Mouse (Mus musculus): ENCODE results near the gene Cdc42bpg. TPM values are rescaled to one million over a fixed set of nuclear protein-coding genes. Genes with fewer than 3 reads are reported as not detected.

Gene Cdc42bpg
- total and polyA plus RNA-seq, 2 experiments: 3.1 to 7.3 TPM

GRCm38 (mm10) chr19:6352107-6352505 is 45.9 kb downstream of the Cdc42bpg start:
- no peak for DNase-seq (ENCODE audit: extremely low read depth, low read depth, low spot score)
- Histone ChIP-seq H3K9ac (ENCODE audit: low read depth, low read length) (no peak overlapping the region), H3K36me3 (ENCODE audit: control insufficient read depth, insufficient read depth, low read length) (no peaks in the 10 kb centered on the region), H3K27me3 (ENCODE audit: control insufficient read depth, insufficient read depth, low read length) (no peaks in the 10 kb centered on the region), H3K79me2 (ENCODE audit: control insufficient read depth, insufficient read depth, low read length) (no peaks in the 10 kb centered on the region), H3K4me3 (ENCODE audit: insufficient read depth, low read depth, low read length) (no peak overlapping the region), H3K27ac (replicated peaks; ENCODE audit: insufficient read depth, low read depth, low read length) (no peak overlapping the region), H3K4me1 (ENCODE audit: control insufficient read depth, insufficient read depth, low read length) (no peaks in the 10 kb centered on the region)
- 88% methylated on average over 2 of the region's 2 CpGs for WGBS
- TF ChIP-seq CTCF (IDR thresholded peaks at IDR 0.05; ENCODE audit: low read depth, low read length): no peak
- no peak for TF ChIP-seq POLR2A (IDR thresholded peaks at IDR 0.05; ENCODE audit: extremely low read depth, insufficient read depth, low read length)

- Histone ChIP-seq H3K27ac (replicated peaks; ENCODE audit: insufficient read depth, low read depth, low read length) (no peak overlapping the region), H3K36me3 (ENCODE audit: control insufficient read depth, insufficient read depth, low read length) (no peaks in the 10 kb centered on the region), H3K9ac (ENCODE audit: low read depth, low read length) (no peak overlapping the region), H3K79me2 (ENCODE audit: control insufficient read depth, insufficient read depth, low read length) (no peaks in the 10 kb centered on the region), H3K4me3 (ENCODE audit: insufficient read depth, low read depth, low read length) (no peak overlapping the region), H3K27me3 (ENCODE audit: control insufficient read depth, insufficient read depth, low read length) (no peaks in the 10 kb centered on the region), H3K4me1 (ENCODE audit: control insufficient read depth, insufficient read depth, low read length) (no peaks in the 10 kb centered on the region)
- DNase-seq (ENCODE audit: extremely low read depth, low read depth, low spot score): no peak
- TF ChIP-seq CTCF (IDR thresholded peaks at IDR 0.05; ENCODE audit: low read depth, low read length) (no peak), POLR2A (IDR thresholded peaks at IDR 0.05; ENCODE audit: extremely low read depth, insufficient read depth, low read length) (no peak)
- WGBS: 91% methylated on average over 7 of the region's 7 CpGs
Observed at GRCm38 (mm10) chr19:6354030-6354429, 47.8 kb downstream of the Cdc42bpg start.

GRCm38 (mm10) chr19:6361291-6361690 is 55.0 kb downstream of the Cdc42bpg start:
- Histone ChIP-seq H3K79me2 (ENCODE audit: control insufficient read depth, insufficient read depth, low read length) (peaks cover 7% of the 10 kb centered on the region; the same call in 1 of the 2 replicates), H3K4me1 (ENCODE audit: control insufficient read depth, insufficient read depth, low read length) (peaks cover 6% of the 10 kb centered on the region; the same call in 1 of the 2 replicates), H3K27me3 (ENCODE audit: control insufficient read depth, insufficient read depth, low read length) (no peaks in the 10 kb centered on the region), H3K9ac (ENCODE audit: low read depth, low read length) (no peak overlapping the region), H3K36me3 (ENCODE audit: control insufficient read depth, insufficient read depth, low read length) (peaks cover 11% of the 10 kb centered on the region), H3K4me3 (ENCODE audit: insufficient read depth, low read depth, low read length) (no peak overlapping the region), H3K27ac (replicated peaks; ENCODE audit: insufficient read depth, low read depth, low read length) (no peak overlapping the region)
- TF ChIP-seq POLR2A (IDR thresholded peaks at IDR 0.05; ENCODE audit: extremely low read depth, insufficient read depth, low read length) (no peak), CTCF (IDR thresholded peaks at IDR 0.05; ENCODE audit: low read depth, low read length) (no peak)
- 91% methylated on average over 3 of the region's 3 CpGs for WGBS
- DNase-seq (ENCODE audit: extremely low read depth, low read depth, low spot score): no peak

- Histone ChIP-seq H3K27me3 (ENCODE audit: control insufficient read depth, insufficient read depth, low read length) (no peaks in the 10 kb centered on the region), H3K4me1 (ENCODE audit: control insufficient read depth, insufficient read depth, low read length) (peaks cover 9% of the 10 kb centered on the region; the same call in 1 of the 2 replicates), H3K9ac (ENCODE audit: low read depth, low read length) (peak overlapping the region; percentile 63), H3K79me2 (ENCODE audit: control insufficient read depth, insufficient read depth, low read length) (peaks cover 7% of the 10 kb centered on the region; the same call in 1 of the 2 replicates), H3K36me3 (ENCODE audit: control insufficient read depth, insufficient read depth, low read length) (peaks cover 27% of the 10 kb centered on the region), H3K27ac (replicated peaks; ENCODE audit: insufficient read depth, low read depth, low read length) (peak overlapping the region; percentile 82), H3K4me3 (ENCODE audit: insufficient read depth, low read depth, low read length) (peak overlapping the region; percentile 55)
- WGBS: under 1% methylated on average over 11 of the region's 11 CpGs
- TF ChIP-seq POLR2A (IDR thresholded peaks at IDR 0.05; ENCODE audit: extremely low read depth, insufficient read depth, low read length) (no peak), CTCF (IDR thresholded peaks at IDR 0.05; ENCODE audit: low read depth, low read length) (no peak)
- no peak for DNase-seq (ENCODE audit: extremely low read depth, low read depth, low spot score)
Observed at GRCm38 (mm10) chr19:6363091-6363410, 56.8 kb downstream of the Cdc42bpg start.

- Histone ChIP-seq H3K36me3 (ENCODE audit: control insufficient read depth, insufficient read depth, low read length) (peaks cover 33% of the 10 kb centered on the region), H3K27me3 (ENCODE audit: control insufficient read depth, insufficient read depth, low read length) (no peaks in the 10 kb centered on the region), H3K27ac (replicated peaks; ENCODE audit: insufficient read depth, low read depth, low read length) (peak within 1 kb of the TSS; percentile 98), H3K4me3 (ENCODE audit: insufficient read depth, low read depth, low read length) (peak within 1 kb of the TSS; percentile 92), H3K4me1 (ENCODE audit: control insufficient read depth, insufficient read depth, low read length) (peaks cover 9% of the 10 kb centered on the region; the same call in 1 of the 2 replicates), H3K79me2 (ENCODE audit: control insufficient read depth, insufficient read depth, low read length) (peaks cover 7% of the 10 kb centered on the region; the same call in 1 of the 2 replicates), H3K9ac (ENCODE audit: low read depth, low read length) (peak within 1 kb of the TSS; percentile 99)
- TF ChIP-seq POLR2A (IDR thresholded peaks at IDR 0.05; ENCODE audit: extremely low read depth, insufficient read depth, low read length) (peak; percentile 57), CTCF (IDR thresholded peaks at IDR 0.05; ENCODE audit: low read depth, low read length) (no peak)
- WGBS: under 1% methylated on average over 83 of the region's 85 CpGs
- DNase-seq (ENCODE audit: extremely low read depth, low read depth, low spot score): peak; percentile 99
Observed at GRCm38 (mm10) chr19:6363411-6364240, 57.4 kb downstream of the Cdc42bpg start, which contains the start of gene Sf1. TSS of gene Sf1 (plus strand) at chr19:6363690.

GRCm38 (mm10) chr19:6364317-6364725 is 58.1 kb downstream of the Cdc42bpg start:
- Histone ChIP-seq H3K9ac (ENCODE audit: low read depth, low read length) (peak overlapping the region; percentile 99), H3K4me3 (ENCODE audit: insufficient read depth, low read depth, low read length) (peak overlapping the region; percentile 92), H3K79me2 (ENCODE audit: control insufficient read depth, insufficient read depth, low read length) (peaks cover 7% of the 10 kb centered on the region; the same call in 1 of the 2 replicates), H3K36me3 (ENCODE audit: control insufficient read depth, insufficient read depth, low read length) (peaks cover 38% of the 10 kb centered on the region), H3K27me3 (ENCODE audit: control insufficient read depth, insufficient read depth, low read length) (no peaks in the 10 kb centered on the region), H3K4me1 (ENCODE audit: control insufficient read depth, insufficient read depth, low read length) (peaks cover 9% of the 10 kb centered on the region; the same call in 1 of the 2 replicates), H3K27ac (replicated peaks; ENCODE audit: insufficient read depth, low read depth, low read length) (peak overlapping the region; percentile 98)
- peak; percentile 75 for DNase-seq (ENCODE audit: extremely low read depth, low read depth, low spot score)
- WGBS: under 1% methylated on average over 55 of the region's 55 CpGs
- TF ChIP-seq POLR2A (IDR thresholded peaks at IDR 0.05; ENCODE audit: extremely low read depth, insufficient read depth, low read length): peak; percentile 72
- TF ChIP-seq CTCF (IDR thresholded peaks at IDR 0.05; ENCODE audit: low read depth, low read length): no peak
